Mouse (Mus musculus): ENCODE results near the gene Zfp266. TPM values are rescaled to one million over a fixed set of nuclear protein-coding genes. Genes with fewer than 3 reads are reported as not detected.
A peak's percentile ranks its signal among the peaks of the same experiment; 100 is the strongest.
"Not testable (repeated sequence)": the region's sequence is repeated elsewhere in the genome, so short reads cannot be mapped to it uniquely, and the experiment has no call there.

The Zfp266 gene
- 101 and 120 TPM in 2 replicates for polyA plus RNA-seq (2014; fragmentation: Nextera tagmentation; extraction: Ambion mirVana)

DNA sequence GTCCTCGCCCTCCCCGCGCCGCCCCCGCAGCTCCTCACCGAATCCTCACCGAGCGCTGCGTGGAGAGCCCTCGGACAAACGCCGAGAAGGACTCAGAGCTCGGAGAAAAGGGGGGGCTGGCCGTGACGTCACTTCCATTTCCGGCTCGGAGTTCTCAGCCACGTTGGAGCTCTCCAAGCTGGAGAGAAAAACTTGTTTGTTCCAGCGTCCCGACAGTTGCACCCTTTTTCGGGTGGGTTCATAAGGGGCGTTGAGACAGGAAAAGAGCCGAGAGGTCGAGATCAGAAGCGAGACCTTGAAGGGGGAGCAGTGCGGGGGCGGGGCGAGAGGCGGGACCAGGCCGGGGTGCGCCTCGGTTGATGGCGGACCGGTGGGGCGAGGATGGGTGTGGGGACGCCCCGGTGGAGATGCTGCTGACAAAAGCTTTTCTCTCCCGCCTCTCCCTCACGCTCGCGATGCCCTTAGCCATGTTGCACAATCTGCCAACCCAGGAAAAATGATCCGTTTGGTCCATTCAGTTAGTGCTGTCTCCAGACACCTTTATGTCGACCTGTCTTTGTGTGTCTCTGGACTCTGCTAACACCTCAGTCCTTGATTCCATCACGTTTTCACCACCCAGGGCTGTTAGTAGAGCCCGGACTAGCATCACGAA is at the start of gene Zfp266:
Zfp266 (minus strand) TSS at position 112 of the 652 bp plus-strand sequence.
- peak within 1 kb of the TSS; percentile 89 for H3K4me3 ChIP-seq (ENCODE audit: low read depth, low read length)
- H3K9me3 ChIP-seq (replicated peaks; ENCODE audit: control insufficient read depth, low read length) = no peaks in the 10 kb centered on the region
- peak within 1 kb of the TSS; percentile 84 for H3K4me2 ChIP-seq (ENCODE audit: low read length)
- H3K27ac ChIP-seq (ENCODE audit: low read depth, low read length) = peak within 1 kb of the TSS; percentile 93
- peak within 1 kb of the TSS; percentile 95 for H3K9ac ChIP-seq (ENCODE audit: low read length)
- H3K36me3 ChIP-seq (ENCODE audit: control insufficient read depth, insufficient read depth, low read length) = peaks cover 7% of the 10 kb centered on the region; the same call in 1 of the 2 replicates
- no peaks in the 10 kb centered on the region for H3K27me3 ChIP-seq (replicated peaks; ENCODE audit: control insufficient read depth, insufficient read depth, low read length)
- DNase-seq (ENCODE audit: low spot score) (peak; percentile 95), ATAC-seq (peak; percentile 94)
- H3K4me1 ChIP-seq (ENCODE audit: control insufficient read depth, insufficient read depth, low read length) = peaks cover 21% of the 10 kb centered on the region
- under 1% methylated on average over 46 of the region's 46 CpGs for WGBS

DNA sequence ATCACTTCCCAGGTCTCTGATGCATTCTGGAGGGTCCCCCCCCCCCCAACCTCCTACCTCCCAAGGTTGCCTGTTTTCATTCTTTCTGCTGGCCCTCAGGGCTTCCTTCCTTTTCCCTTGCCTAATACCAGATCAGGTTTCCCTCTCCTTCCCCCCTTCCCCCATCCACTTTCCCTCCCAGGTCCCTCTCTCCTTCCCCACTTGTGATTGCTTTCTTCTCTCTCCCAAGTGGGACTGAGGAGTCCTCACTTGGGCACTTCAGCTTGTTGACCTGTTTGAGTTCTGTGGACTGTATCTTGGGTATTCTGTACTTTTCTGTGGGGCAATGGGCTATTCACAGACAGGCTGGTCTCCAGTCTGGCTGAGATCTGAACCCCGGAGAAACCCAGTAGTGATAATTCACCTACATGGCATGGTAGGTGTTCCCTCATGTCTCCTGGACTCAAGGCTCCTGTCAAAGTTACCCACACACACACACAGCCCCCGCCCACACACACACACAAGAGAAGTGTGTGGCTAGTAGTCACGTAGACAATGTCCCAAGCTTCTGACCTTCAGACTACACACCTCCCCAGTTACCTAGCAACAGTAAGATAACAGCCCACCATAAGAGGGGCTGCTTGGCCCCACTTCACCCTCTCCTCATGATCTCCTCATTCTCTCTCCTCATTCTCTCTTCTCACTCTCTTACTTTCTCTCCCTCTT is 44.3 kb upstream of the Zfp266 start:
- not testable (repeated sequence) for ATAC-seq; H3K27me3 ChIP-seq (replicated peaks; ENCODE audit: control insufficient read depth, insufficient read depth, low read length); H3K4me1 ChIP-seq (ENCODE audit: control insufficient read depth, insufficient read depth, low read length); H3K9ac ChIP-seq (ENCODE audit: low read length); H3K4me2 ChIP-seq (ENCODE audit: low read length); H3K36me3 ChIP-seq (ENCODE audit: control insufficient read depth, insufficient read depth, low read length); H3K27ac ChIP-seq (ENCODE audit: low read depth, low read length); H3K9me3 ChIP-seq (replicated peaks; ENCODE audit: control insufficient read depth, low read length); H3K4me3 ChIP-seq (ENCODE audit: low read depth, low read length); DNase-seq (ENCODE audit: low spot score)
- 66% methylated on average over 3 of the region's 3 CpGs for WGBS

DNA sequence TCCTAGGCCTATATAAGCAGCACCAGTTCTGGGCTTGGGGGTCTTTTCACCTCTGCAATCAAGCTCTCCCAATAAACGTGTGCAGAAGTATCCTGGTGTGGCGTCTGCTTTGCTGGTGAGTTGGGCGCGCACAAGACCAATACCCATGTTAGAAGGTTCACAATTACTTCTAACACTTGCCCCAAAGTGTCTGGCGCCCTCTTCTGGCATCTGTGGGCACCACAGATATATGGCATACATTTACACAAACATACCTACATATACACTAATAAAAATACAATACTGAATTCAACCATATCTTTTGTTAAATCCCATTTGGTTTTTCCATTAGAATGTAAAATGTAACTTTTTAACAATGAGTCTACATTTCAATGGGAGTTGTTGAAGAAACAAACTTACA is 41.0 kb upstream of the Zfp266 start:
- Histone ChIP-seq H3K36me3 (ENCODE audit: control insufficient read depth, insufficient read depth, low read length) (no peaks in the 10 kb centered on the region), H3K9me3 (replicated peaks; ENCODE audit: control insufficient read depth, low read length) (no peaks in the 10 kb centered on the region), H3K9ac (ENCODE audit: low read length) (no peak overlapping the region), H3K27me3 (replicated peaks; ENCODE audit: control insufficient read depth, insufficient read depth, low read length) (no peaks in the 10 kb centered on the region), H3K4me1 (ENCODE audit: control insufficient read depth, insufficient read depth, low read length) (no peaks in the 10 kb centered on the region), H3K4me3 (ENCODE audit: low read depth, low read length) (no peak overlapping the region), H3K27ac (ENCODE audit: low read depth, low read length) (no peak overlapping the region), H3K4me2 (ENCODE audit: low read length) (no peak overlapping the region)
- 84% methylated on average over 5 of the region's 5 CpGs for WGBS
- DNase-seq (ENCODE audit: low spot score) = no peak
- ATAC-seq = no peak

DNA sequence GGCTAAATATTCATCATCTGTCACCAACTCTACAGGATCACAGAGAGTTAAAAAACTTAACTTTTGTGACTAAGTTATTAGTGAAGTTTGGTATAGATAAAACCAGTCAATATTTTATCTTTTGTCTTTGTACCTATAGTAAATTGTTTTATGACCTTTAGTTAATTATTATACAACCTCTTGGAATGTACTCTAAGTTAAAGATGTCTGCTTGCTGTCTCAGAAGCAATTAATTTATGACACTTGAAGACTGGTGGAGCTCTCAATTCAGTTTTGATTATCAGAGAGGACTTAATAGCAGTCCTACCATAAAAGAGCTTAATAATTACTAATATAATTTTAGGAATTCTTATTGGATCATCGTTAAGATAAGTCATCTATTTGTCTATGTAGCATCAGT is 31.5 kb upstream of the Zfp266 start:
- ATAC-seq (no peak), DNase-seq (ENCODE audit: low spot score) (no peak)
- WGBS = 79% methylated on average over 1 of the region's 1 CpGs
- Histone ChIP-seq H3K4me2 (ENCODE audit: low read length) (no peak overlapping the region), H3K27ac (ENCODE audit: low read depth, low read length) (no peak overlapping the region), H3K4me1 (ENCODE audit: control insufficient read depth, insufficient read depth, low read length) (no peaks in the 10 kb centered on the region), H3K36me3 (ENCODE audit: control insufficient read depth, insufficient read depth, low read length) (no peaks in the 10 kb centered on the region), H3K4me3 (ENCODE audit: low read depth, low read length) (no peak overlapping the region), H3K27me3 (replicated peaks; ENCODE audit: control insufficient read depth, insufficient read depth, low read length) (no peaks in the 10 kb centered on the region), H3K9me3 (replicated peaks; ENCODE audit: control insufficient read depth, low read length) (no peaks in the 10 kb centered on the region), H3K9ac (ENCODE audit: low read length) (no peak overlapping the region)

DNA sequence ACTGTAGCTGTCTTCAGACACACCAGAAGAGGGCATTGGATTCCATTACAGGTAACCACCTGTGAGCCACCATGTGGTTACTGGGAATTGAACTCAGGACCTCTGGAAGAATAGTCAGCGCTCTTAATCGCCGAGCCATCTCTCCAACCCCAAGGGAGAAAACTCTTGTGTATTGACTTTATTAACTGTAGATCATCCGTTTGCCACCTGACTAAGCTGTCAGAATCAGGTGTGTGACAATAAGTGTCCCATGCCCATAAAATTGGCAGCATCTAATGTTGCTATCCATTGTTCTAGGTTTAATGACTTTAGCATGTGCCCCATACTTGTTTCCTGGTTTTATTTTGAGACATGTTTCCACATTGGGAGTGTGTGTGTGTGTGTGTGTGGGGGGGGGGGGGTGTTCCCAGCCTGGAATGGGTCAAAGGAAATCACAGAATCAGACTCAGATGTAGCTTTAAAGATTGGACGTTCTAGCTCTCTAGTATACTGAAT is 30.6 kb upstream of the Zfp266 start:
- H3K27ac ChIP-seq (ENCODE audit: low read depth, low read length) = no peak overlapping the region
- DNase-seq (ENCODE audit: low spot score) = no peak
- no peaks in the 10 kb centered on the region for H3K36me3 ChIP-seq (ENCODE audit: control insufficient read depth, insufficient read depth, low read length)
- no peak for ATAC-seq
- whole genome bisulfite sequencing = 55% methylated on average over 5 of the region's 5 CpGs
- no peak overlapping the region for H3K4me2 ChIP-seq (ENCODE audit: low read length)
- no peaks in the 10 kb centered on the region for H3K4me1 ChIP-seq (ENCODE audit: control insufficient read depth, insufficient read depth, low read length)
- peaks cover 4% of the 10 kb centered on the region; the same call in 1 of the 2 replicates for H3K27me3 ChIP-seq (replicated peaks; ENCODE audit: control insufficient read depth, insufficient read depth, low read length)
- no peaks in the 10 kb centered on the region for H3K9me3 ChIP-seq (replicated peaks; ENCODE audit: control insufficient read depth, low read length)
- no peak overlapping the region for H3K9ac ChIP-seq (ENCODE audit: low read length)
- H3K4me3 ChIP-seq (ENCODE audit: low read depth, low read length) = no peak overlapping the region

DNA sequence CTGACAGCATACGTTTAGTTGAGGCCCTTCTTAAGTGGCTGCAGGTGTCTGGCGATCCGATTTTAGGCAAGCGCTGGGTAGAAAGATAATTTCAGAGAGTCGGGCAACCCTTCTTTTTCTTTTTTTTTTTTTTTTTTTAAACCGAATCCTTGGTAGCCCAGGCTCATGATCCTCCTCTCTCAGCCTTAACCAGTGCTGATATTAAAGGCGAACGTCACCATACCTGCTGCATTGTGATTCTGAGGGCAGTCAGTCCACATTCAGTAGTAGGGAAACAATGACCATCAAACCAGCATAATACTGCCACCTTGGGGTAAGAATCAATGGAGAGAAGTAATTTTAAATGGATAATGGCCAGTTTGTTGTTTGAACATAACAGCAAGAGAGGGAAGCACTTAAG is 23.9 kb upstream of the Zfp266 start:
- DNase-seq (ENCODE audit: low spot score) (peak; percentile 50), ATAC-seq (no peak)
- 0 out of 2 replicates have a peak, but pooled peaks cover 3% of the 10 kb centered on the region for H3K4me1 ChIP-seq (ENCODE audit: control insufficient read depth, insufficient read depth, low read length)
- WGBS = 25% methylated on average over 8 of the region's 8 CpGs
- peak overlapping the region; percentile 71 for H3K9ac ChIP-seq (ENCODE audit: low read length)
- peak overlapping the region; percentile 86 for H3K27ac ChIP-seq (ENCODE audit: low read depth, low read length)
- H3K4me2 ChIP-seq (ENCODE audit: low read length) = peak overlapping the region; percentile 65
- H3K27me3 ChIP-seq (replicated peaks; ENCODE audit: control insufficient read depth, insufficient read depth, low read length) = peaks cover 6% of the 10 kb centered on the region; the same call in 1 of the 2 replicates
- no peaks in the 10 kb centered on the region for H3K36me3 ChIP-seq (ENCODE audit: control insufficient read depth, insufficient read depth, low read length)
- peak overlapping the region; percentile 32 for H3K4me3 ChIP-seq (ENCODE audit: low read depth, low read length)
- no peaks in the 10 kb centered on the region for H3K9me3 ChIP-seq (replicated peaks; ENCODE audit: control insufficient read depth, low read length)

DNA sequence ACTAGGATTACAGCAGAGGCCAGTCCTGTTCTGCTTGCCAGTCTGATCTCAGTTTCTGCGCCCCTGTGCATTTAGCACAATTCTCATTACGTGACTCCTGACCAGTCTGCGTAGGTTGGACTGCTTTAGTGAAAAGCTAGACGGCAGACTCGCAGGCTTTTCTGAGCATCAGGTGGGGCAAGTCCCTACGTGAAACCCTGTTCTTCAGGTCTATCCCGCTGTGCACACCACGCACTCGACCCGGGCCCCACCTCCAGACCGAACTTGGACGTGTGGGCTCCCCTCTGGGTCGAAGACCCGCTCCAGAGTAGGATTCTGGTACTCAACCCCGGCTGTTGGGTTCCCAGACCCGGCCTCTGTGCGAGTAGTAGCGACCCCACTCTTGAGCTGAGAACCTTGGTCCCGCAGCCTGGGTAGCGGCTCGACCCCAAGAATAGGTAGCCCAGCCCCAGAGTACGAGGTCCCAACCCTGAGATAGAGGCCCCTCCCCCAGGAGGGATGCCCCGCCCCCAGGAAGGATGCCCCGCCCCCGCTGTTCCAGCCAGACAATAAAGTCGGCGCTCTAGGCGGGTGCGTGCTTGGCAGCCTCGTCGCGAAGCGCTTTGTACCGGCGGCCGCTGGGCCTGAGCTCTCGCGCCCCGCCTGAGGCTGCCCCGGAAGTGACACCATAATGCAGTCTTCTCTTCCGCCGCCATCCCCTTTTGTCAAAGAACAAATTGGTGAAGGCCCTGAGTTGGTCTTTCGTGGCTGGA is 23.0 kb upstream of the Zfp266 start:
- Histone ChIP-seq H3K4me1 (ENCODE audit: control insufficient read depth, insufficient read depth, low read length) (0 out of 2 replicates have a peak, but pooled peaks cover 3% of the 10 kb centered on the region), H3K9ac (ENCODE audit: low read length) (peak overlapping the region; percentile 71), H3K4me2 (ENCODE audit: low read length) (peak overlapping the region; percentile 65), H3K27ac (ENCODE audit: low read depth, low read length) (peak overlapping the region; percentile 86), H3K9me3 (replicated peaks; ENCODE audit: control insufficient read depth, low read length) (no peaks in the 10 kb centered on the region), H3K27me3 (replicated peaks; ENCODE audit: control insufficient read depth, insufficient read depth, low read length) (peaks cover 6% of the 10 kb centered on the region; the same call in 1 of the 2 replicates), H3K4me3 (ENCODE audit: low read depth, low read length) (peak overlapping the region; percentile 32), H3K36me3 (ENCODE audit: control insufficient read depth, insufficient read depth, low read length) (no peaks in the 10 kb centered on the region)
- 3% methylated on average over 43 of the region's 43 CpGs for WGBS
- ATAC-seq (peak; percentile 97), DNase-seq (ENCODE audit: low spot score) (peak; percentile 90)

DNA sequence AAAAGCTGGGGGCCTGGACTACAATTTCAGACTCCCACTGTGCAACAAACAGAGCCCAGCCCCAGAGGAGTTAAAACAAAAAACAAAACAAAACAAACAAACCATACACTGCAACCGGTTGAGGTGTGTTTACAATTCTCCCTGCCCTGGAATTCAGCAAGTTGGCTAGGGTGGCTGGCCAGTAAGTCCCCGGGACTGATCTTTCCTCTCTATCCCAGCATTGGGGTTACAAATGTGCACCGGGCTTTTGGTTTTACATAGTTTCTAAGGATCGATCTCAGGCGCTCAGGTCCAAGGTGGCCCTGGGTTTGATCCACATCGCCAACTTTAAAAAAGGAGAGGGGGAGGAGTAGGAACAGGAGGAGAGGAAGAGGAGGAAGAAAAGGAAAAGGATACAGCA is 22.3 kb upstream of the Zfp266 start:
- no peak overlapping the region for H3K27ac ChIP-seq (ENCODE audit: low read depth, low read length)
- H3K9ac ChIP-seq (ENCODE audit: low read length) = no peak overlapping the region
- no peak overlapping the region for H3K4me2 ChIP-seq (ENCODE audit: low read length)
- H3K4me3 ChIP-seq (ENCODE audit: low read depth, low read length) = no peak overlapping the region
- DNase-seq (ENCODE audit: low spot score) (no peak), ATAC-seq (no peak)
- H3K36me3 ChIP-seq (ENCODE audit: control insufficient read depth, insufficient read depth, low read length) = no peaks in the 10 kb centered on the region
- 32% methylated on average over 6 of the region's 6 CpGs for WGBS
- no peaks in the 10 kb centered on the region for H3K9me3 ChIP-seq (replicated peaks; ENCODE audit: control insufficient read depth, low read length)
- H3K27me3 ChIP-seq (replicated peaks; ENCODE audit: control insufficient read depth, insufficient read depth, low read length) = peaks cover 6% of the 10 kb centered on the region; the same call in 1 of the 2 replicates
- 0 out of 2 replicates have a peak, but pooled peaks cover 3% of the 10 kb centered on the region for H3K4me1 ChIP-seq (ENCODE audit: control insufficient read depth, insufficient read depth, low read length)

All from forebrain, embryonic 14.5 days (tissue).